Mouse (Mus musculus) hindbrain, embryonic 11.5 days (tissue): ENCODE results near the gene Ccr3. TPM values are rescaled to one million over a fixed set of nuclear protein-coding genes. Genes with fewer than 3 reads are reported as not detected.

Experiments used
- ATAC-seq: fragments of 200-750 bp; cut with Nextera tagmentation; 2 replicates; pipeline ENCODE4 v1.8.0; 2017; ENCODE audit warnings: mild to moderate bottlenecking, moderate TSS enrichment, moderate library complexity; ENCODE audit not compliant: low FRiP score
- DNase-seq: peaks from one replicate; pipeline ENCODE4 v3.0.0-alpha.2; 2015; ENCODE audit warnings: low spot score
- H3K27ac ChIP-seq: fragments of 300-500 bp; sonication (generic); 2 replicates; pipeline ENCODE4 v1.5.1; 2014; ENCODE audit warnings: mild to moderate bottlenecking, low read depth, low read length
- H3K27me3 ChIP-seq: fragments of 300-500 bp; sonication (generic); 2 replicates; pipeline ENCODE4 v1.6.1; 2014; ENCODE audit warnings: mild to moderate bottlenecking, low read length, moderate library complexity, mixed read lengths; ENCODE audit not compliant: control insufficient read depth, insufficient read depth
- H3K36me3 ChIP-seq: fragments of 300-500 bp; sonication (generic); 2 replicates; pipeline ENCODE4 v1.6.1; 2014; ENCODE audit warnings: mild to moderate bottlenecking, low read length, moderate library complexity, mixed read lengths; ENCODE audit not compliant: control insufficient read depth, insufficient read depth
- H3K4me1 ChIP-seq: fragments of 300-500 bp; sonication (generic); replicated peaks from 2 replicates; pipeline ENCODE4 v1.6.1; 2014; ENCODE audit warnings: low read length, mixed read lengths; ENCODE audit not compliant: control insufficient read depth, insufficient read depth
- H3K4me2 ChIP-seq: fragments of 300-500 bp; sonication (generic); replicated peaks from 2 replicates; pipeline ENCODE4 v1.6.1; 2014; ENCODE audit warnings: mild to moderate bottlenecking, low read depth, low read length
- H3K4me3 ChIP-seq: fragments of 300-500 bp; sonication (generic); 2 replicates; pipeline ENCODE4 v1.5.1; 2014; ENCODE audit warnings: low read depth, low read length
- H3K9ac ChIP-seq: fragments of 300-500 bp; sonication (generic); 2 replicates; pipeline ENCODE4 v1.6.1; 2014; ENCODE audit warnings: low read depth, low read length
- H3K9me3 ChIP-seq: fragments of 300-500 bp; sonication (generic); 2 replicates; pipeline ENCODE4 v1.6.1; 2016; ENCODE audit warnings: low read length; ENCODE audit not compliant: control insufficient read depth
- WGBS: fragments of 180-500 bp; shearing (Covaris S2); extraction: QIAGEN DNeasy Blood & Tissue Kit; methylation state at CpG from one replicate; pipeline ENCODE4 v1.1.7; 2014; 5-methylcytosine and 5-hydroxymethylcytosine counted together
- polyA plus RNA-seq: library from polyadenylated mRNA; unstranded; fragments of >200 nt; fragmentation: Nextera tagmentation; extraction: Ambion mirVana; gene quantifications from 2 replicates; pipeline ENCODE4 v1.2.1, GENCODE M21; 2014

Gene Ccr3
- polyA plus RNA-seq, 1 experiment from 2014 or later = not detected

GRCm38 (mm10) chr9:124033345-124033744 lies 11.6 kb downstream of the Ccr3 start:
- ATAC-seq (no peak), DNase-seq (peak; percentile 35)
- no peaks in the 10 kb centered on the region for H3K36me3 ChIP-seq
- no peaks in the 10 kb centered on the region for H3K27me3 ChIP-seq
- H3K9me3 ChIP-seq = no peaks in the 10 kb centered on the region
- no peak overlapping the region for H3K27ac ChIP-seq
- H3K4me2 ChIP-seq = no peak overlapping the region
- no peaks in the 10 kb centered on the region for H3K4me1 ChIP-seq
- no peak overlapping the region for H3K4me3 ChIP-seq
- no peak overlapping the region for H3K9ac ChIP-seq
- WGBS = 64% methylated on average over 1 of the region's 1 CpGs

- Histone ChIP-seq H3K4me2 (no peak overlapping the region), H3K4me3 (no peak overlapping the region), H3K9me3 (no peaks in the 10 kb centered on the region), H3K4me1 (no peaks in the 10 kb centered on the region), H3K27me3 (no peaks in the 10 kb centered on the region), H3K9ac (no peak overlapping the region), H3K36me3 (no peaks in the 10 kb centered on the region), H3K27ac (no peak overlapping the region)
- peak; percentile 23 for DNase-seq
- 56% methylated on average over 4 of the region's 4 CpGs for WGBS
- ATAC-seq = peak; percentile 27; the same call in 1 of the 2 replicates
These were observed 15.9 kb downstream of the Ccr3 start for GRCm38 (mm10) chr9:124037707-124038106.

GRCm38 (mm10) chr9:124038158-124038582 lies 16.4 kb downstream of the Ccr3 start:
- Histone ChIP-seq H3K4me2 (no peak overlapping the region), H3K36me3 (no peaks in the 10 kb centered on the region), H3K9ac (no peak overlapping the region), H3K4me1 (no peaks in the 10 kb centered on the region), H3K9me3 (no peaks in the 10 kb centered on the region), H3K27me3 (no peaks in the 10 kb centered on the region), H3K27ac (no peak overlapping the region), H3K4me3 (no peak overlapping the region)
- 91% methylated on average over 2 of the region's 2 CpGs for WGBS
- DNase-seq = no peak
- no peak for ATAC-seq

- no peaks in the 10 kb centered on the region for H3K27me3 ChIP-seq
- ATAC-seq (no peak), DNase-seq (no peak)
- H3K9me3 ChIP-seq = no peaks in the 10 kb centered on the region
- WGBS = 89% methylated on average over 5 of the region's 5 CpGs
- no peaks in the 10 kb centered on the region for H3K4me1 ChIP-seq
- no peaks in the 10 kb centered on the region for H3K36me3 ChIP-seq
- no peak overlapping the region for H3K4me2 ChIP-seq
- H3K9ac ChIP-seq = no peak overlapping the region
- H3K27ac ChIP-seq = no peak overlapping the region
- no peak overlapping the region for H3K4me3 ChIP-seq
These were observed 17.2 kb downstream of the Ccr3 start for GRCm38 (mm10) chr9:124038949-124039348.

- Histone ChIP-seq H3K4me2 (no peak overlapping the region), H3K4me1 (no peaks in the 10 kb centered on the region), H3K4me3 (no peak overlapping the region), H3K27me3 (no peaks in the 10 kb centered on the region), H3K9ac (no peak overlapping the region), H3K36me3 (no peaks in the 10 kb centered on the region), H3K27ac (no peak overlapping the region), H3K9me3 (no peaks in the 10 kb centered on the region)
- ATAC-seq (no peak), DNase-seq (no peak)
- WGBS = 91% methylated on average over 3 of the region's 3 CpGs
These were observed 19.2 kb downstream of the Ccr3 start for GRCm38 (mm10) chr9:124040932-124041331.

- Histone ChIP-seq H3K4me2 (no peak overlapping the region), H3K9me3 (no peaks in the 10 kb centered on the region), H3K4me1 (no peaks in the 10 kb centered on the region), H3K9ac (no peak overlapping the region), H3K27ac (no peak overlapping the region), H3K4me3 (no peak overlapping the region), H3K27me3 (no peaks in the 10 kb centered on the region), H3K36me3 (no peaks in the 10 kb centered on the region)
- 66% methylated on average over 2 of the region's 2 CpGs for WGBS
- DNase-seq (no peak), ATAC-seq (no peak)
These were observed 31.8 kb downstream of the Ccr3 start for GRCm38 (mm10) chr9:124053532-124053931.

GRCm38 (mm10) chr9:124056158-124056709 lies 34.5 kb downstream of the Ccr3 start:
- Histone ChIP-seq H3K27me3 (no peaks in the 10 kb centered on the region), H3K4me1 (no peaks in the 10 kb centered on the region), H3K9ac (no peak overlapping the region), H3K4me2 (no peak overlapping the region), H3K9me3 (no peaks in the 10 kb centered on the region), H3K27ac (no peak overlapping the region), H3K4me3 (no peak overlapping the region), H3K36me3 (no peaks in the 10 kb centered on the region)
- no peak for DNase-seq
- 77% methylated on average over 3 of the region's 3 CpGs for WGBS
- no peak for ATAC-seq

- WGBS = 75% methylated on average over 2 of the region's 2 CpGs
- H3K36me3 ChIP-seq = no peaks in the 10 kb centered on the region
- no peak overlapping the region for H3K27ac ChIP-seq
- H3K4me2 ChIP-seq = no peak overlapping the region
- ATAC-seq (no peak), DNase-seq (no peak)
- no peaks in the 10 kb centered on the region for H3K4me1 ChIP-seq
- no peaks in the 10 kb centered on the region for H3K27me3 ChIP-seq
- no peak overlapping the region for H3K4me3 ChIP-seq
- H3K9ac ChIP-seq = no peak overlapping the region
- H3K9me3 ChIP-seq = no peaks in the 10 kb centered on the region
These were observed 38.0 kb downstream of the Ccr3 start for GRCm38 (mm10) chr9:124059660-124060352.
